Mouse (Mus musculus): ENCODE results near the gene Sult1b1.
"Not testable (repeated sequence)": the region's sequence is repeated elsewhere in the genome, so short reads cannot be mapped to it uniquely, and the experiment has no call there.

Gene Sult1b1

DNA sequence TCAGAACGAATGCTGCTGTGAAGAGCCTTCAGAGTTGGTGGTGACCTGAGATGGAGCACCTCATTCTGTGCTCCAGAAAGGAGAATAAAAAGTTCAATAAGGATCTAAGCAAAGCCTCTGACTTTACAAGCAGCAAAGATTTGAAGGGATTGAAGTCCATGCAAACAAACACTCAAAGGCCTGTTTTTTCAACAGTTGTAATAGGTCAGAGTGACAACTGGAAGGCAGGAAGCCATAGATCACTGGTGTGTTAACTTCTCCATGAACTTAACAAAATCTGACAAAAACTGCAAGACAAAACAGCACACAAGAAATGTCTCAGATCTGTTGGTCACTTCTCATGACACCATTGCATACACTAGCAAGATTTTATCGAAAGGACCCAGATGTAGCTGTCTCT is at the start of gene Sult1b1:
Gene Sult1b1, minus strand, starts transcription at position 85 of the 400 bp plus-strand sequence.
- in situ Hi-C loops (cut with MboI; ENCODE audit: unreplicated experiment in 2 of 2), result no loop called here

- in situ Hi-C loops (cut with MboI; ENCODE audit: unreplicated experiment in 2 of 2), result no loop called here
These were observed 42.4 kb upstream of the Sult1b1 start for GRCm38 (mm10) chr5:87580389-87580788.

DNA sequence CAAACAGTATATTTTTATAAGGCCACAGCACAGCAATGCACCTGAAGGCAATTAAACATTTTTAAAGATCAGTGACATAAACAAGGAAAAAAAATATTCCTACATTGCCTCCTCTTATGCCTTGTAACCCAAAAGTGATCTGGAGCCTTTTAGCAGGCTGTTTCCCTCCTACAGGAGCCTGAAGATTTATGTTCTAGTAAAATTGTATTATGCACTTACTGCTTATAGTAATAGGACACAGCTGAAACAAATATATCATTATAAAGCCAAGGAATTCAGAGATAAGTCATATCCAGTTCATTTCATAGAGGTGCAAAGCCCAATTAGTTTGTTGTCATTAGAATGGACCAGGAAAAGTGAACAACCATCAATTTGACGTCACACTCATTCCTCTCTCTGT is 36.2 kb upstream of the Sult1b1 start:
- in situ Hi-C loops (cut with MboI; ENCODE audit: unreplicated experiment in 2 of 2), result no loop called here

GRCm38 (mm10) chr5:87573490-87573889 is 35.5 kb upstream of the Sult1b1 start:
- in situ Hi-C loops (cut with MboI; ENCODE audit: unreplicated experiment in 2 of 2), result no loop called here

DNA sequence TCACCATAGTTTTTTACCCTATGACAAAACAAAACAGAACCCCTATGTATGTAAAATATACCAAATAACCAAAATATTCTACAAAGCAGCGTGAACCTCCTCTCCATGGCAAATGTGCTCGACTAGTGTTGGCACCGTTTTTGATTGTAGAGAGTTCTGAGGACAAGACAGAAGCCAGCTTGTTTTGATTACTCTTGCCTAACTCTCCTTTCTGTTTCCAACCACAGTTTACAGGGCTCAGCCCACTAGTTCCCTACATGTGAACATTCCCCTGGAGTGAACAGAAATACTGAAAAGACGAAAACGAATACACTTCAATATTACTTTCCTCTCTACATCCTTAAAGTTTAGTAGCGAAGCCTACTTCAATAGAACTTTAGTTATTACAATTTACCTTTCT is 34.8 kb upstream of the Sult1b1 start:
- in situ Hi-C loops (cut with MboI; ENCODE audit: unreplicated experiment in 2 of 2), result no loop called here

- in situ Hi-C loops (cut with MboI; ENCODE audit: unreplicated experiment in 2 of 2), result no loop called here
These were observed 30.9 kb upstream of the Sult1b1 start, which contains the start of gene Sult1d1 for GRCm38 (mm10) chr5:87568845-87569244. Gene Sult1d1, minus strand, starts transcription at chr5:87569027.

DNA sequence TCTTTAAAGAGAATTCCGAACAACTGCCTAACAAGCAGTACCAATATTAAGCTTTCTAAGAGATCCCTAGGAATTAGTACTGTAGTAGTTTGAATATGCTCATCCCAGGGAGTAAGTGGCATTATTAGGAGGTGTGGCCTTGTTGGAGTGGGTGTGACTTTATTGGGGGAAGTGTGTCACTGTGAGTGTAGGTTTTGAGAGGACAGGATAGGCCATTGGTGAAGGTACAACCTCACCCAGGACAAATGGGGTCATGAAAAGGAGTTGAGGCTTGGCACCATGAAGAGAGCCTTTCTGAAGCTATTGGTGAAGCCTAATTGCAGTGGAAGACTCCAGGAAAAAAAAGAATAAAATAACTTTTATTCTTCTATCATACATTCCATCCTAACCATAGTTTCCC is 29.3 kb upstream of the Sult1b1 start:
- in situ Hi-C loops (cut with MboI; ENCODE audit: unreplicated experiment in 2 of 2), result no loop called here

DNA sequence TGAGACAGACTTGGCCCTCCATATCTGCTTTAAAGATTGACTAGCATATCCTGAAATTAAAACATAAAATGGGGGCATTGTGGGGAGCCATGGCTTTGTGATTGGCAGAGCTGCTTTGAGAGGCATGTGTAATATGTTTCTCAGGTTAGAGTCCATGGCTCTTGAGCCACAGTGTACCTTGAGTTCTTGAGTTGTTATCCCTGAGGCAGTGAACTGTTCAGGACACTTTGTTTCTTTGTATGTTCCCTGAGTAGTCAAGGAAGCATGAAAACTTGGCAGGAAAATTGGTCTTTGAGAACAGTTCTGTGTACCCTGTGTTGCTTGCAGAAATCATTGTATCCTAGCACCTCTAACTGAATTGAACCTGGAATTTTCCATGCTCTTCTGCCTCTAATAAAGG is 25.0 kb upstream of the Sult1b1 start:
- in situ Hi-C loops (cut with MboI; ENCODE audit: unreplicated experiment in 2 of 2), result no loop called here

GRCm38 (mm10) chr5:87562526-87562925 is 24.5 kb upstream of the Sult1b1 start:
- in situ Hi-C loops (cut with MboI; ENCODE audit: unreplicated experiment in 2 of 2), result no loop called here

DNA sequence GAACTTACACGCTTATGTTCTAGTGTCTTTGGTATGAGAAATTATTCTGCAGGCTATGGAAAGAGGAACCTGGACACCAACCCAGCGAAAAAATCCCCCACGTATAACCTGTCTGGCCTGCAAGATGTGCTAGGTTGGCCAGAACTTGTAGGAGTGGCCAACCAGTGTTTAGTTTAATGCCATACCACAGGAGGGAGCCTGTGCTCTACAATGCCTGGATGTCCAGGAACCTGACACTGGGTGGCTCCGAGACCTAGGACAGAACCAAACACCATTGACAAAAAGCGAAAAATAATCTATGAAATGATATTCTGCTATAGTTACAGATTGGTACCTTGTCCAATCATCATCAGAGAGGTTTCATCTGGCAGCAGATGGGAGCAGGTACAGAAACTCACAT is 22.1 kb upstream of the Sult1b1 start:
- in situ Hi-C loops (cut with MboI; ENCODE audit: unreplicated experiment in 2 of 2), result no loop called here

- in situ Hi-C loops (cut with MboI; ENCODE audit: unreplicated experiment in 2 of 2), result no loop called here
These were observed 12.9 kb upstream of the Sult1b1 start for GRCm38 (mm10) chr5:87550935-87551334.

DNA sequence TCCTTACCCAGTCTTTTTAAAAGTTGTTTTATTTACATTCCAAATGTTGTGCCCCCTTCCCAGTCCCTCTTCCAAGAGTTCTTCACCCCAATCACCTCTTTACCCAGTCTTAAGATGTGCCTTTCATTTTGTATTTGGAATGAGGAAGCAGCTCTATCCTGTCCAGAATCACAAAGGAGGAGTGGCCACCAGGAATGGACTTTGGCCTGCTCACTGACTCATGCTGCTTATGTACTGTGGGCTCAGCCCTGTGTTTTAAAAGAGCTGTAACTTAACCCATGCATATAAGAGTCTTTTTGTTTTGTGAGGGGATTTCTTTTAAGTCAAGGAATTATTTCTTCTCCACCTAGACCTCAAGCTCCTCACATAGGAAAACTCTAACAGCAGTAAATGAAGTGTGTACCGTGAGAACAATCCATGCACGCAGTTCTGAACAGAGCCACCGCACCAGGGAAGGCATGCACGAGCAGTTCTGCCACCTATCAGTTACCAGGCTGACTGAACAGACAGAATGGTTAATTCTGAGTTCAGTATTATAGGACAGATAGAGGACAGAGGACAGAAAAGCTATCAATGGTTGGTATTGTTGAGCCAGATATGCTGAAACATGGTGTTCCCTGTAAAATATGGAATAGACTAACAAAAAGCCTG is 1.9 kb downstream of the Sult1b1 start:
- in situ Hi-C loops (cut with MboI; ENCODE audit: unreplicated experiment in 2 of 2), result no loop called here

- in situ Hi-C loops (cut with MboI; ENCODE audit: unreplicated experiment in 2 of 2), result no loop called here
These were observed 5.7 kb downstream of the Sult1b1 start for GRCm38 (mm10) chr5:87532288-87532687.

- in situ Hi-C loops (cut with MboI; ENCODE audit: unreplicated experiment in 2 of 2), result not testable (repeated sequence)
These were observed 14.4 kb downstream of the Sult1b1 start for GRCm38 (mm10) chr5:87523561-87523960.

DNA sequence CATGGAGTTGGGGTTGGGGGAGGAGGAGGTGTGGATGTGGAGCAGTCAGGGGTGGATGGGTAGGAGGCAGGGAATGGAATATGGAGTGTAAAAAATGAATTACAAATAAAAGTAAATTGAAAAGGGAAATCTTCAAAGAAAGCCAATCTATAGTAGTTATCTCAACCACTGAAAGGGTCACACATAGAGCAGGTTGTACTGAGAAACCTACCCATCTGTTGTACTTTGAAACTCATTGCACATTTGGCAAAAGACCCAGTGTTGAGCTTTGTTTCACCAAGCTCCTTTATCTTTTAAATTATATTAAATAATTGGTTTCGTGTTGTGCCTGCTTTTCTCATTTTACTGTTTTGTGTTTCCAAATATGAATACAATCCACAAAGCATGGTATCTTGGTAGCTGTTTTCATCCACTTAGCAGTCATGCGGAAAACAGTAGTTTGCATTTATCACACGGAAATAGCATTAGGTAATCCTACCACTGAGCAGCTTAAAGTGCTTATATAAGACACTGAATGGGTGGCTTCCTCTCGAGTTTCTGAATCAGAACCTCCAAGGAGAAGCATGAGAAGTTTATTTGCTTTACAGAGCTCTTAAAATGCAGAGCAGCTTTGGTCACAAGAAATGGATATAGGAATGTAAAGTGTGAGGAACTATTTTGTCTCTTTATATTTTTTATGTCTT is 32.1 kb downstream of the Sult1b1 start:
- in situ Hi-C loops (cut with MboI; ENCODE audit: unreplicated experiment in 2 of 2), result no loop called here

GRCm38 (mm10) chr5:87502687-87503086 is 35.3 kb downstream of the Sult1b1 start:
- in situ Hi-C loops (cut with MboI; ENCODE audit: unreplicated experiment in 2 of 2), result no loop called here

DNA sequence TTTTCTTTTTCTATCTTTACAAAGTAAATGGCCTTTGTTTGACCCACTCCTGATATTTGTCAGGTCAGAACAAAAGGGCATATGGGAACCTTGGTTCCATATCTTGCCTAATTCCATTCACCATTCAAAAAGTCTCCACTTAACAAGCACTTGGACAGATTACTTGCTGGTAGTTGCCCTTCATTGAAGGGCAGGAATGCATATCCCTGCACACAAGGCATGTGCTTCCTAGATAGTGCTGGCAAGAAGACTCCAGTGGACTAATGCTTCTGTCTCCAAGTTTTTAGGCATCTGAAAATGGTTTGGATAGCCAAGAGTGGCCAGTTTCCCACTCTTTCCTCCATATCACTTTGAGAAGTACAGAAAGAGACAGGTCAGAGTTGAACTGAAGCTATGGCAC is 38.7 kb downstream of the Sult1b1 start:
- in situ Hi-C loops (cut with MboI; ENCODE audit: unreplicated experiment in 2 of 2), result no loop called here

- in situ Hi-C loops (cut with MboI; ENCODE audit: unreplicated experiment in 2 of 2), result no loop called here
These were observed 39.1 kb downstream of the Sult1b1 start for GRCm38 (mm10) chr5:87498936-87499335.

- in situ Hi-C loops (cut with MboI; ENCODE audit: unreplicated experiment in 2 of 2), result no loop called here
These were observed 47.2 kb downstream of the Sult1b1 start, which contains the start of gene Ugt2a1 for GRCm38 (mm10) chr5:87490771-87491170. Gene Ugt2a1, minus strand, starts transcription at chr5:87490871.

DNA sequence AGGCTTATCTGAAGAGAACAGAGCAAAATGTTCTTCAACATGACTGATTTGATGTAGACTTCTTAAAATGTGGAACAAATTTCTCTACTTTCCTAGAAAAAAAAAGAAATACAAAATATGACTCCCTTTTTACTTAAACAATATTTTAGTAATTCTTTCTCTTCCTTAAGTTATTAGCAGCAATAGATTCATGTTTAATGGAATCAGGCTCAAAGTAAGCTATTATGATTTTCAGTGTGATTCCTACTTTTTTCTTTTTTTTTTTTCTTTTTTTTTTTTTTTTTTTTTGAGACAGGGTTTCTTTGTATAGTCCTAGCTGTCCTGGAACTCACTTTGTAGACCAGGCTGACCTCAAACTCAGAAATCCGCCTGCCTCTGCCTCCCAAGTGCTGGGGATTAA is 51.3 kb downstream of the Sult1b1 start, which contains the start of gene Gm43638:
Gene Gm43638, minus strand, starts transcription at position 101 of the 400 bp plus-strand sequence.
- in situ Hi-C loops (cut with MboI; ENCODE audit: unreplicated experiment in 2 of 2), result not testable (repeated sequence)

- in situ Hi-C loops (cut with MboI; ENCODE audit: unreplicated experiment in 2 of 2), result no loop called here
These were observed 55.8 kb downstream of the Sult1b1 start, which contains the start of gene Ugt2a2 for GRCm38 (mm10) chr5:87482160-87482559. Gene Ugt2a2, minus strand, starts transcription at chr5:87482260.

Measured in v-Abl transformed pro-B cells (cell line).